Mouse (Mus musculus): ENCODE results near the gene Abca13.
"Not testable (repeated sequence)": the region's sequence is repeated elsewhere in the genome, so short reads cannot be mapped to it uniquely, and the experiment has no call there.

The Abca13 gene

DNA sequence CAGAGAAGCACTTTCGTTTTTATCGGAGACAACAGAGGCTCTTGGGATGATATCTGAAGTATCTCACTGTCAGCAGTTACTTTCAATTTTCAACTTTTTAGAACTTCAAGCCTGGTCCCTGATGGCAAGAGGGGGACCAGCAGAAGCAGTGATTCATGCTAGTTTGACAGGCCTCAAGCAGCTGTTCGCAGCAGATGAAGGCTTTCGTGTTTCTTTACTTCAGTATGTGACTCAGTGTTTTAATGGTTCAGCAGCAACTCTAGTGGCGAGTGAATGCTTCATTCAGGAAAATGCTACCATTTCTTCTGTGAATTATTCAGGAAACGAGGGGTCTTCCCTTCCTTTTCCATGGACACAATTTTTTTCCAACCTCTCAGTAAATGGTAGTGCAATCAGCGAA lies 99.4 kb downstream of the Abca13 start:
- DNase-seq (ENCODE audit: low spot score) = no peak

DNA sequence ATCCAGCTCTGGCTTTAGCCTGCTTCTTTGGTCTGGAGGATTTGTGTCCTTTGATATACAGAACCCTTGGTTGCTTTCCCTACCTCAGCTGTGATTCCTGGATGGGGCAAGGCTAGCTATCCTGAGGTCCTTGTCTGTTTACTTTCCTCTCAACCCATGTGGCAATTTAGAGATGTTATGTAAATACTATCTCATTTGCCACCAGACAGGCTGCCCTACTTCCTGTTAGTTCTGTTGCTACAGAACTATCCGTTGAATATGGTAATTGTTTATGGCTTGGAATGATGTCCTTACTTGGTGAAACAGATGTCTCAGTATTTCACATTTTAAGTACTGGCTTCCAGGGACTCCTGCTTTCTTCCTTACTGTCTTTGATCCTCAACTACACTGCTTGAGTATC lies 107.9 kb downstream of the Abca13 start:
- DNase-seq (ENCODE audit: low spot score) = no peak

DNA sequence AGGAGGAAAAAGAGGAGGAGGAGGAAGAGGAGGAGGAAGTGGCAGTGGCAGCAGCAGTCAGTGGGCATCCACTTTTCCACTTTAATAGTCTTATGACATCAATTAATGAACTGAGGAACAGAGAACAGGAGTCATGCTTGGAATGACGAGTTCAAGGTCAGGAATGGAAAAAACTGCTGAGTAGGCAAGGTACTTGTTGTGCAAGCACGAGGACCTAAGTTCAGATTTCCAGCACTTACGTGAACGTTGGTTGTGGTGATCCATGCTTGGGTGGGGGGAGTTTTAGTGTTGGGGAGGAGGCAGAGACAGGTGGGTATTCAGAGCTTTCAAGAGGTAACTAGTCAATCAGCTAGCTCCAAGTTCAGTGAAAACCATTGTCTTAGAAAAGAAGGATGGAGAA lies 113.7 kb downstream of the Abca13 start:
- no peak for DNase-seq (ENCODE audit: low spot score)

DNA sequence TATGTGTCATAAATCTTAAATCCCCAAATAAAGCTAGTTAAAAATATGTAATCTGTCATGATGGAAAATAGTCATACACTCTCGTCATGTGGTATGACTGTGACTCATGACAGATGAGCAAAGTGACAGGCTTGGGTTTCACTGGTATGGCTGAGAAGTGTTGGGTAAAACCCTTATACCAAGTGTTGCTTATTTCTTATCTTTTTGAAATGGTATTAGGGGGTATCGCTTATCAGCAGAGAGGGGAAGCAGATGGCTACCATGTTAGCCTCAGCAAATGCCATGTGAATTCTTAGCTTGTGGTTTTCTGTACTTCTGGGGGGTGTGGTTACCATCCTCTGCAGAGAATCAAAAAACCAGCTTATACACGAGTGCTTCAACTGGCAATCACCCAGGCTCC lies 124.8 kb downstream of the Abca13 start:
- no peak for DNase-seq (ENCODE audit: low spot score)

DNA sequence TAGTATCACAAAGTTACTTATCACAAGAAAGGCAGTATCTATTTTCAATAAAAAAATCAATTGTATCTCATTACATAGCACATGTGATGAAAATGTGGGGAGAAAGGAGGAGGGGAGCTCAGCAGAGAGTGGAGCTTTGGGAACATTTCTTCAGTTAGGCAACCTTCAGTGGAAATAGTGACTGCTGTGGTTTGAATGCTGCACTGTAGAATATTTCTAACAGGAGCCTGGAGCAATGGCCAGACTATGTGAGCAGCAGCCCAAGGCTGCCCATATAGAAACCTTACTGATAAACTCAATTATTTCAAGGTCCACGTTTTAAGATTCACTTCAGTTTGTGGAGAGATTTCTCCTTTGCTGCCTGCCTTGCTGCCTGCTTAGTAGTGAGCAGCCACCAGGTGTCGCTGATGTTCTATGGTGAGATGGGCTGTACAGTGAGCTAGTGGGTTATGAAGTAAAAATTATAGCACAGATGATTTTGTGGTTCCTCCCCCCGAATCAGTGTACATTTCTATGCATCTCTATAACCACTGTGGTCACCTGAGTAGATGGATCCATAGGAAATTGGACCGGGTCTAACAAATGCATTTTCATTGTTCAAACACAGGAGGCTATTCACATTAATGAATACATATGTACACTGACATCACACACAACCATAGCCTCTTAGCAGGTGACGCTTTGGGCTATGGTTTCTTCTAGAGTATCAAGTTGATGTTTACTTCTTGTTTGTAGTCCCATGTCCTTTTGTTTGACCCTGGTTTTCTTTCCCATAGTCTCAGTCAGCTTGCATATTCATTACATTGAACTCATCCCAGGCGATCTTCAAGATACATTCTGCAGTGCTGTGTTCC lies 125.6 kb downstream of the Abca13 start:
- peak; percentile 57 for DNase-seq (ENCODE audit: low spot score)

DNA sequence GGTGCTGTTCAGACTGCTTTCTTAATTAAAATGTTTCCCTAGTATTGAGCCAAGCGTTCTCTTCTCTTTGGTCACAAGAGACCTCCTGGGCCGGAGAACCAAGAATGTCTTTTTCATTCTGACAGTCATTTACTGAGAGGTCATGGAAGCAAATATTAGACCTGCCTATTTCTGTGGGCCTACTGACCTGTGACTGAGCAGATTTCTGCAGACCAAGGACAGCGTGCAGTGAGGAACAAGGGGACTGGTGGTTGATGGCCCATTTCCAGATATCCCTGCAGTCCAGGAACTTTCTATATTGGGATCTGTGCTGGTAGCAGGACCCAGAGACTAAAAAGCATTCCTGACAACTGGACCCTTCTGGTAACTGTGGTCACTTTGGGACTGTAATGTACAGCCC lies 146.4 kb downstream of the Abca13 start:
- DNase-seq (ENCODE audit: low spot score) = no peak

DNA sequence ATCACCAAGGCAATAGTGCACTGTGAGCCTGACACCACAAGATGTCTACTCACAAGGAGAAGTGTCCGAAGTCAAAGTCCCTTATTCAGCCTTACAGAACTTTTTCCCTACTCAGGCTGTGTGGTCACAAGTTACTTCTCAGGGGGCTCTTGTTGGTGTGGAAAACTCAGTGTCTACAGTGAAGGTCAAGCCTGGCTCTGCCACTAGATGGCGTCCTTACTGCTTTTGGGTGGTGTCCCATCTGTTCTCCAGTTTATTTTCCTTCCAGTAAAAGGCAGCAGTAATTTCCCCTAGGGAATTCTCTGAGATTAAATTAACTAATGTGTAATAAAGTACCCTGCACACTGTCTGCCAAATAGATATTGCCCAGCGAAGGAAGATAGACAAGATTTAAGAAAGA lies 156.0 kb downstream of the Abca13 start:
- no peak for DNase-seq (ENCODE audit: low spot score)

DNA sequence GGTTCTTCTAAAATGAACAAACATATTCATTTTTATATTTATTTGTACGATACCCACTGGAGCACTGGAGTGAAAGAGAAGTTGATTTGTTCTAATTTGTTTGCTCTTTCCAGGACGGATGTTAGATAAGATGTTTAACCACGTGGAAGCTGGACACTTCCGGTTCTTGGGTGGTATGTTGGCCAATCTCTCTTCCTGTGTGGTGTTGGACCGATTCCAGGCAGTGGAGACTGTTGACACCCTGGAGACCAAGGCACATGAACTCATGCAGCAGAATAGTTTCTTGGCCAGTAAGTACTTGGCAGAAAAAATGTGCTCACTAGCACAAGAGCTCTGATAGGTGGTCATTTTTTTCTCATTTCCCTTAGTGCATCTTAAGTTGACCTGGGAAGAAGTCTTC lies 181.4 kb downstream of the Abca13 start:
- DNase-seq (ENCODE audit: low spot score) = no peak

DNA sequence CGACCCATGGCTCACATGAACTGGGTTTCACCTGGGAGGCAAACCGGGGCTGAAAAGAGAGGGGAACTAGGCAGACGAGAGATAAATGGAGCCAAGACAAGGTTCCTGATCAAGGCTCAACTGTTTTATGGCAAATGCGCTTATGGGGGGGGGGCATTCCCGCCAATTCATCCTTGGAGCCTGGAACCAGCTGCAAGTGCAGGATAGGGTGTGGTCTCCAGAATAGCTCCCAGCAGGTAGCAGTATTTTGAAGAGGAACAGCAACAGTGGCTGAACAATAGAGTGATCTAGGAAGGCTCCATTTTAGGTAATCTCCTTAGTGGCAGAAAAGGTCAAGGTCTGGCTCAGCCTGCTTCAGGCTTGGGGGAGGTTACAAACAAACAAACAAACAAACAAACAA lies 182.7 kb downstream of the Abca13 start:
- DNase-seq (ENCODE audit: low spot score) = not testable (repeated sequence)

DNA sequence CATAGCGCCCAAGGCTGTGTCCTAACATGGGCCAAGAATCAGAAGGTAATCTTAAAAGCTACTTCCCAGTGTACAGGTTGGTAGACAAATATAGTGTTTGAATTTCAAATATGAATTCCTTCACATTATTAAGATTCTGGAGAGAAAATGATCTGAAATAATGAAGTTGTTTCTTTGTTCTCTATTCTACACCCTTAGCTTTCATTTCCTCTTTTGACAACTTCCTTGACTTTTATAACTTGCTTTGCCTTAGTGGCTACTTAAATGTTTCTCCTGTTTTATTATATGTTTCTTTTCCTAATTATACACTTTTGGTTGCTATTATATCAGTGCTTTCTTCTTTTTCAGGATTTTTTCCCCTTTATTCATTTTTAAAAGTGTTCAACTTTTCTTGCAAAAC lies 196.8 kb downstream of the Abca13 start:
- DNase-seq (ENCODE audit: low spot score) = no peak

DNA sequence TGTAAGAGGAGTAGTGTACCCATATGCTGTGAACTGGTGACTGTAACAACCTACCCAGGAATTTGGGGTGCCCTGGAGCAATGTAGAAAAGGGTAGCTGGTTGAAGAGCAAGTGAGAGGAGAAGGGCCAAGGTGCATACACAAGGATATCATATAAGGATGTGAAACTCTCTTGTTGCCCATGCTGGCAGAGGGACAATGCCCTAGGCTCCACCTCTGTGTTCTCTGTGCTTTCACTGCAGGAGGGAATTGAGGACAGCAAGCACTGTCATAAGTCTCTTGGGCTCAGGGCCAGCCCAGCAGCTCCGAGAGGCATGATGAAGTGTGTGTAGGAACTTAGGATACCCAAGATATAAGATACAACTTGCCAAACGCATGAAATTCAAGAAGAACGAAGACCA lies 225.2 kb downstream of the Abca13 start:
- no peak for DNase-seq (ENCODE audit: low spot score)

DNA sequence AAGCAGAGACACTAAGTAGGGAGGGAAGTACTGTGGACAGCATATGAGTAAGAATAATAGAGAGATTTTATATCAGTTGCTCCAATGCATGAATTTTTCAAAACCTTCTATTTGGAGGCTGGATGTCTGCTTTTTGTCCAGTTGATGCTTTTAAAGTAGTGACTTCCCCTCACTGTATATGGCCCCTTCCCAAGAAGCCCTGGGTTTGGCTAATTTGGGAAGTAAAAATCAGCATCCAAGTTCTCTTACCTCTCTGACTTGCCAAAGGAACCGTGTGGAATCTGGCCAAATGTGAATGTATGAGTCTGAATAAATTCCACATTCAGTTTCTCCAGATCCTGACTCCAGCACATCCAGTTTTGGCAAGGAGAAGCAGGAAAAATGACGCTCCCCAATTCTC lies 228.5 kb downstream of the Abca13 start:
- DNase-seq (ENCODE audit: low spot score) = no peak

DNA sequence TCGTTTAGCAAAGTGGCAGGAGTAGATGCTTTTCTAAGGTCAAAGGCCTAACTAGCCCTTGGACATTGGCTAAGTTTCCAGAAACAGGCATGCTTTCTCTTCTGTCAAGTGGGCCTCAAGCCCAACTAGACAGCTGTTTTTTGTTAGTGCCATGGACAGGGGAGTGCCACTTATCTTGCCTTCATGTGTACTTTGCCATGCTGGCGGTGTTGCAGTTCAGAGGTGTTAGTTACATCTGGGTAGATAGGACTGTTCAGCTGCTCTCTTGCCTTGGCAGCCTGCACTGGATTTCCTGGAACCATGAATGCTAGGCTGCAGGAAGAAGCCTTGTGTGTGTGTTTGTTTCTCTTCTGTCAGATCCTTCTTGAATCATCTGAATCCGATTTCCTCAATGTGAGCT lies 235.7 kb downstream of the Abca13 start:
- no peak for DNase-seq (ENCODE audit: low spot score)

DNA sequence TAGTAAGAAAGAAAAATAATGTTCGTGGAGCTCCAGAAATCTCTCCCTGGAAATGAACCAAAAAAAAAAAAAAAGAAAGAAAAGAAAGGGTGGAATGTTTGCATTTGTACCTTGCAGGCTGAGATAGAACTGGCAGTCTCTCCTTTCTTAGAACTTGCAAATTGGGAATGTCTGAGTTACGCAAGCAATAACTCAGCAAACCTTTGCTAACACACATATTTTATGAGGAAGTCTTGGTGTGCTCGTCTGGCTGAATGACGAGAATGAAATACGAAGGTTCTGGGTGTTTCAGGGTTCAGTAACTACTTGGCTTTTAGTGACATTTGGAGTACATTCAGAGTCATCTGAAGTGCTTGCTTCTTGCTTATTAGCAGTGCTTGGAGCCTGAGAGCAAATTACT lies 241.1 kb downstream of the Abca13 start:
- DNase-seq (ENCODE audit: low spot score) = no peak

DNA sequence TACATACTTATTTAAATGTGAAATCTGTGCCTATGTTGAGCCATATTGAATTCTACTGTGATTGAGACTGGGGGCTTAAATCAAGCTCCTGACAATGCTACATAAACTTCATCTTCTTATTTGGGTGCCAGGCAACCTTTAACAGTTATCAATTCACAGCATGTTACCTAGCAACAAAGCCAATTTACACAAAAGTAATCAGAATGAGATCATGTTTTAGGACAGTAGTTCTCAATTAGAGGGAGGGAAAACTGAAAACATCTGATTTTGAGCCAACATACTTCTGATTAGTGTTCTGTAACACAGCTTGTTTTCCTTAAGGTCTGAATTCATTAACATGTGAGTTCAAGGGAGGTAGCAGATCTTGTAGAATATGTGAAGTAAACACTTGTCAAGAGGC lies 244.9 kb downstream of the Abca13 start:
- no peak for DNase-seq (ENCODE audit: low spot score)

DNA sequence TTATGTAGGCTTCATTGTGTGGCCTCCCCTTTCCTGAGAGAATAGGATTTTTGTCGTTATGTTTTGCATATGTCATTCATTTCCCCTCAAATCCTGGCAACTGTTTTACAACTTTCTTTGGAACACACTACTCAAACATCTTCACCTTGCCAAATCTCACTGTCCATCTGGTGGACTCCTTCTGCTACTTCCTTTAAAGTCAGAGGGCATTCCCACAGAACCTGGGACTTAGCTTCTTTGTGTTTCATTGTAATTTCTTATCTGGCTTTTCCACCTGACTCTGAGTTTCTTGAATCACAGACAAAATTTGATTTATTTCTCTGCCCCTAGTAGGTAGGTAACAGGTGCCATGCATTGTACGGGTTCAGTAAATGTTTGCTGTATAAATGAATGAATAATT lies 248.0 kb downstream of the Abca13 start:
- no peak for DNase-seq (ENCODE audit: low spot score)

DNA sequence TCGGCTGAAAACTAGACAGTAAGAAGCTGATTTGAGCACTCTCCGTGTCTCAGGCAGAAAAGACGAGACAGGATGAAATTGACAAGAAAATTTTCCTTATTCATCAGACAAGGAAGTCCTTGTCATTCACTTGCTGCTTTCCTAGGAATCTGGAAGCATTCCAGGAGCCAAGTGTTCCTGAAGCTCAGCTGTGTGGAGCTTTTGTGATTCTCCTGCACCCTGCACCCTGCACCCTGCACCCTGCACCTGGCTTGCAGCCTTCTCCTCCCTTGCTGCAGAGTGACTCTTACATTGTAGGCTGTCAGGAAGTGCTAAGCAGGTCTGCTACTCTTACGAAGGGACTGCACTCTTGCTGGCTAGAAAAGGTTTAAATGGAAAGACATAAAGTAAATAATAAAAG lies 249.4 kb downstream of the Abca13 start:
- DNase-seq (ENCODE audit: low spot score) = no peak

DNA sequence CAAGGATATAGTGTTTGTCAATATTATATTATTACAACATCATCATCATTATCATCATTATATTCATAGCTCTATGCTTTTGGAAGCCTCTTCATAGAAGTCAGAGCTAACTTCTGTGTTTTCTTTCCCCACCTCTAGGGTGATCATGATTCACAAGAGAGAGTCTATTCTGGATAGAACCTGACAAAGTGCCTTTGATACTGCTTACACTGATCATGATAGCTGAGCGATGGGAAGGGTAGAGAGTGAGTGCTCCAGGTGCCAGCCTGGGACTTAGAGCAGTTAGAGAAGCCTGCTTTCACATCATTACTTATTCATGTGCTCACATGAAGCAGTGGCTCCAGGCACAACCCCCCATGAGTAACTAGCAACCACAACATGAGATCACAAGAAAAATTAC lies 280.7 kb downstream of the Abca13 start:
- no peak for DNase-seq (ENCODE audit: low spot score)

DNA sequence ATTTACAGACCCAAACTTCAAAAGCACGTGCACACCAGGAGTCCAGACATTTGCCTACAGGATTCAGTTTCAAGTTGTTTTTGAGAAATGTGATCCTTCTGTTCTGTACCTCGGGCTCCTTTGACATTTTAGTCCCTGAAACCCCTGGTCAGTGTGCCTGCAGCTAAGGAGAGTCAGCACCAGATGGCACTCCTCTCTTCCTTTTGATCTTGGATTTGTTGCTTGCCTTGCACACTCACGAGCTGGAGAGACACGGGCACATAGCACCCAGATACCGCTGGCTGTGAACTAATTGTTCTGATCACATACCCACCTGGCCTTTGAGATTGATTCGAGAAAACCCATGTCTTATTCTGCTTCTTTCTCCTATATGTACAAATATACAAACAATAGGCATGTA lies 289.8 kb downstream of the Abca13 start:
- peak; percentile 3 for DNase-seq (ENCODE audit: low spot score)

DNA sequence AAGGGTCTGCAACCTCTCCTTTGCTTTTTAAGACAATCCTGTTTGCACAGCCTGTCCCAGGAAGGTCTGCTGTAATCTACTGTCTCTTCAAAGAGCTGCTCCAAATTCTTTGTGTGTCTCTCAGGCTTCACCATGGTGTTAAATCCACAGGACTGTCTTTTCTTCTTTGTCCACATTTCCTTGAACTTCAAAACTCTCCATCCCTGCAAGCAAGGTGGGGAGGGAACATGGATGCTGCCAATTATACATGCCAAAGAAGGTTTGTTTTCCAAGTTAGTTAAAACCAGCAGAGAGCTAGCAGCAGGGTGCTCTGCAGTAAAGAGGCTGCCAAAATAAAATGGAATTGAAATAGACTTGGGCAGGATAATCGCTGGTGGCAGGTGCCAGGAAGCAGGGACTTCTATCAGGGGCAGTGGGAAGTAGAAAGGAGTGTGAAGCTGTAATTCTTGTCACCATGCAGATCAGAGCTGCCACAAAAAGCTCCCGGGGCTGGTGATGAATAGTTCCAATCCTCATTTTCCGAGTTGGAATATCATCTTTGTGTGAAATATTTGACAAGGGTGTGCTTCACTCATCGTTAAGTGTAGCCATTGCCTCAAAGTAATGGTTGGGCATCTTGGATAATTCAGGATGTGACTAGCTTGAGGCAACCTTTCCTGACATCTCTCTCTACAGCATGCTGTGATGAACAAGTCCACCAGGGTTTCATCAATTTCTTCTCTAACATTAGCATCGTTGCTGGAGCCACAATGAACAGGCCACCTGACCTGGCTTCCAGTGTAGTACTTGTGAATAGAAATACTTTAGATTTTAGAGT lies 308.8 kb downstream of the Abca13 start:
- DNase-seq (ENCODE audit: low spot score) = no peak

DNA sequence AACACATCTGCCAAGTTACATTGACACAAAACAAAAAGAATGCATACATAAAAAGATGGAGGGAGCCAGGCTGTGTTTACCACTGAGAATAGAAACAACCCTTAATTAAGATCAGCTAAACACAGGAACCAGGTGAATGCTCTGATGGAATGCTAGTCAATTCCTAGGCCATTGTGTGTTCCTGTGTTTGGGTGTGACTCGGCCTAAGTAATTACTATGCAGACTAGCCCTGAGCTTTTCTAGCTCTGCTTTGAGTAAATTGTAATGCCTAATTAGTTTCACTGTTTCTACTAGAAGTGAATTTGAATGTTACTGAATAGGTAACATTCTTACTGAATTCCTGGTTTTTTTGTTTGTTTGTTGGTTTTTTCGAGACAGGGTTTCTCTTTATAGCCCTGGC lies 323.2 kb downstream of the Abca13 start:
- not testable (repeated sequence) for DNase-seq (ENCODE audit: low spot score)

DNA sequence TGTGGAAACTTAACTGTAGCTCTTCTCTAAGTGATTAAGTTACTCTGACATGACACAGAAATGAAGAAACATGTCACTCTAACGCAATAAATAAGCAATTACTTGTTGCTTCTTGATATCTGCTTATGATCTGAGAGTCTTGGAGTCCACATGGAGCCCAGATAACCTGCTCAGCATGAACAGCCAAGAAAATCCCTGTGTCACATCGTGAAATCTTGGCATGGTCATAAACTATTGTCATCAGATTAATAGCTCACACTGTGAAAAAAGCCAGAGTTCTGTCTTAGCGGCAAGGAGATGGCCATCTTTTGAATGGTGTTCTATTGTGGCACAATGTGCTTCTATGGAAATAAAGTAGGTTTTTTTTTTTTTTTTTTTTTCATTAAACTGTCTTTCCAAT lies 336.8 kb downstream of the Abca13 start:
- no peak for DNase-seq (ENCODE audit: low spot score)

DNA sequence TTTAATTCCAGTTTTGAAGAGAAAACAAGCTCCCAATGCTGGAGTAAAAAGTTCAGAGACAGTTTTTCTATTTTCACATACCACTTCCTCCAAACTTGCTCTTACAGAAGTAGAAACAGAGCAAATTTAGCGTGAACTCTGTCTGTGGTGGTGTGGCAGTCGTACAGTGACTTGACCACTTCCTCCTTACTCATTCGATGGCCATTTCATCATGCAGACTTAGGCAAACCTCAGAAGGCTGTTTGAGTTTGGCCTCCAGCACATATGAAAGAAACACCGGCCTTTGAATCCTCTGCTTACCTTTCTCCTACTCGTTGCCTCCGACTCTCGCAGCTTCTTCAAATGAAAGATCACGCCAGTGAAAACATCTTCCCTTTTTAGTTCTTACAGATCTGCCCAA lies 340.0 kb downstream of the Abca13 start:
- DNase-seq (ENCODE audit: low spot score) = no peak

DNA sequence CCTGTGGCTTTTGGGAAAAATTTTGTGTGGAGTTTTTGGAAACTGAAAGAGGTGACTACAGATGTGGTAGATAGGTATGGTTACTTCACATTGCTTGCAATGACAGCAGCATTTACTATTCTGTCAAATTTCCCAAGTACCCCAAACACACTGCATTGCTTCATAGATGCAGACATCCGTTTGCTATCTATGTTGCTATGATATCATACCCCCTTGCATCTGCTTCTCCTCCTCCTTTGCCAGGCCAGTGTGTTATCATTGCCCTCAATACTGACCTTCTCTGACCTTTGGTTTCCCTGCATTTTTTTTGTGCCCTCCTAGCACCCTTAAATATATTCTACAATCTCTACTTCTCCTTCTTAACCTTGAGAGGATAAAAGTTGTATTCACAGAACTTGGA lies 341.4 kb downstream of the Abca13 start:
- no peak for DNase-seq (ENCODE audit: low spot score)
